Mouse (Mus musculus) hindbrain, embryonic 10.5 days (tissue): ENCODE results near the gene Trpm5. TPM values are rescaled to one million over a fixed set of nuclear protein-coding genes. Genes with fewer than 3 reads are reported as not detected.
A peak's percentile ranks its signal among the peaks of the same experiment; 100 is the strongest.

Experiments
- DNase-seq: peaks from one replicate; pipeline ENCODE4 v3.0.0-alpha.2; 2017; ENCODE audit warnings: low spot score
- H3K27ac ChIP-seq: fragments of 300-500 bp; sonication (generic); 2 replicates; pipeline ENCODE4 v1.5.1; 2016; ENCODE audit warnings: mild to moderate bottlenecking, moderate library complexity
- H3K27me3 ChIP-seq: fragments of 300-500 bp; sonication (generic); 2 replicates; pipeline ENCODE4 v1.6.1; 2016; ENCODE audit warnings: mild to moderate bottlenecking; ENCODE audit not compliant: poor library complexity, insufficient read depth, severe bottlenecking
- H3K36me3 ChIP-seq: fragments of 300-500 bp; sonication (generic); 2 replicates; pipeline ENCODE4 v1.6.1; 2016; ENCODE audit warnings: mild to moderate bottlenecking, moderate library complexity
- H3K4me1 ChIP-seq: fragments of 300-500 bp; sonication (generic); replicated peaks from 2 replicates; pipeline ENCODE4 v1.6.1; 2016; ENCODE audit warnings: mild to moderate bottlenecking
- H3K4me3 ChIP-seq: fragments of 300-500 bp; sonication (generic); 2 replicates; pipeline ENCODE4 v1.5.1; 2016; ENCODE audit warnings: mild to moderate bottlenecking, moderate library complexity
- H3K9me3 ChIP-seq: fragments of 300-500 bp; sonication (generic); 2 replicates; pipeline ENCODE4 v1.6.1; 2016; ENCODE audit warnings: mild to moderate bottlenecking, moderate library complexity
- WGBS: fragments of 180-500 bp; shearing (Covaris S2); methylation state at CpG from one replicate; pipeline ENCODE4 v1.1.7; 2016; 5-methylcytosine and 5-hydroxymethylcytosine counted together
- polyA plus RNA-seq: library from polyadenylated mRNA; unstranded; fragments of >200 nt; fragmentation: Nextera tagmentation; extraction: Ambion mirVana; gene quantifications from 2 replicates; pipeline ENCODE4 v1.2.1, GENCODE M21; 2016

The Trpm5 gene
- polyA plus RNA-seq, 1 experiment from 2014 or later = 0.55 TPM

DNA sequence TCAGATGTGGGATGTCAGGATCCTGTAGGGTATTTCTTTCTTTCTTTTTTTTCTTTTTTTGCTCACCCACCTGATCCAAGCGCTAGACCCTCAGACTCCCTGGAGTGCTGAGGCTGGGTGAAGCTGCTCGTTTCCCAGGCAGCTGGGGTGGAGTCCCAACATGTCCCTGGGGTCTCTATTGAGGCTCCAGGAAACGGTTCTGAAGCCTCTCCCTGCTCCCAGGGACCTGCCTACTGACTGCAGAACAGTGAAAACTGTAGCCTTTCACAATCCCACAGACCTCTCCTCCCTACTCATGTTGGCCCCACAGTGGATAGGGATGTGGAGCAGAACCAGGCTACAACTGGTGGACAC is 39.9 kb downstream of the Trpm5 start:
- H3K4me3 ChIP-seq = peak overlapping the region; percentile 95
- WGBS = 53% methylated on average over 3 of the region's 3 CpGs
- H3K36me3 ChIP-seq = peaks cover 36% of the 10 kb centered on the region
- H3K9me3 ChIP-seq = no peaks in the 10 kb centered on the region
- peak overlapping the region; percentile 42; the same call in 1 of the 2 replicates for H3K27ac ChIP-seq
- no peaks in the 10 kb centered on the region; the same call in 1 of the 2 replicates for H3K27me3 ChIP-seq
- H3K4me1 ChIP-seq = peaks cover 70% of the 10 kb centered on the region
- DNase-seq = no peak

GRCm38 (mm10) chr7:143053961-143054611 is 40.4 kb downstream of the Trpm5 start:
- Histone ChIP-seq H3K36me3 (peaks cover 33% of the 10 kb centered on the region), H3K4me3 (peak overlapping the region; percentile 95), H3K4me1 (peaks cover 67% of the 10 kb centered on the region), H3K27ac (peak overlapping the region; percentile 95), H3K27me3 (no peaks in the 10 kb centered on the region; the same call in 1 of the 2 replicates), H3K9me3 (no peaks in the 10 kb centered on the region)
- WGBS = 75% methylated on average over 11 of the region's 11 CpGs
- DNase-seq = no peak

GRCm38 (mm10) chr7:143053008-143053899 is 41.2 kb downstream of the Trpm5 start:
- Histone ChIP-seq H3K4me1 (peaks cover 59% of the 10 kb centered on the region), H3K27me3 (no peaks in the 10 kb centered on the region; the same call in 1 of the 2 replicates), H3K9me3 (no peaks in the 10 kb centered on the region), H3K4me3 (peak overlapping the region; percentile 95), H3K27ac (peak overlapping the region; percentile 95), H3K36me3 (peaks cover 24% of the 10 kb centered on the region)
- DNase-seq = peak; percentile 73
- WGBS = under 1% methylated on average over 46 of the region's 46 CpGs

DNA sequence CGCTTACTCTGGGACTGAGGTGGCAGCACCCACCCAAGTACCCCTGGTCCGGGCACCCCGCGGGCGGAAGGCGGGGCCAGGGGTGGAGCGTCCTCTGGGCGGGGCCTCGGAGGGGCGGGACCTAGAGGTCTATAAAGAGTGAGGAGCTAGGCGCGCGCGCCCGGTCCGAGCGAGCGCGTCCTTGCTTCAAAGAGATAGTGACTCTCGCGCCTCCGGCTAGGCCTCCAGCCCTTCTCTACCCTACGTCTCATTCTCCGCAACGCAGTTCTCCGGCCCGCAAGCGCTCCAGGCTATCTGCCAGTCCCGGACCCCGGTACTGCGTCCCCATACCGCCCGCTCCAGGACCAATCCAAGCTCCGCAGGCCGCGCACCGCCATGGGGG is 41.8 kb downstream of the Trpm5 start, which contains the start of gene Cd81:
Gene Cd81 (plus strand): TSS at position 114 of the 382 bp plus-strand sequence.
- Histone ChIP-seq H3K36me3 (peaks cover 18% of the 10 kb centered on the region), H3K9me3 (no peaks in the 10 kb centered on the region), H3K27ac (peak within 1 kb of the TSS; percentile 95), H3K4me3 (peak within 1 kb of the TSS; percentile 95), H3K4me1 (peaks cover 53% of the 10 kb centered on the region), H3K27me3 (no peaks in the 10 kb centered on the region; the same call in 1 of the 2 replicates)
- peak; percentile 85 for DNase-seq
- under 1% methylated on average over 37 of the region's 37 CpGs for WGBS

- H3K9me3 ChIP-seq = no peaks in the 10 kb centered on the region
- H3K4me3 ChIP-seq = no peak overlapping the region
- H3K4me1 ChIP-seq = peaks cover 40% of the 10 kb centered on the region
- H3K27me3 ChIP-seq = no peaks in the 10 kb centered on the region; the same call in 1 of the 2 replicates
- no peak for DNase-seq
- WGBS = 69% methylated on average over 2 of the region's 2 CpGs
- no peak overlapping the region for H3K27ac ChIP-seq
- H3K36me3 ChIP-seq = peaks cover 5% of the 10 kb centered on the region
Measured at GRCm38 (mm10) chr7:143051316-143051715, 43.1 kb downstream of the Trpm5 start.

GRCm38 (mm10) chr7:143049841-143050816 is 44.3 kb downstream of the Trpm5 start:
- no peak for DNase-seq
- H3K27ac ChIP-seq = no peak overlapping the region
- H3K4me3 ChIP-seq = no peak overlapping the region
- WGBS = 91% methylated on average over 3 of the region's 3 CpGs
- H3K4me1 ChIP-seq = peaks cover 30% of the 10 kb centered on the region
- H3K36me3 ChIP-seq = no peaks in the 10 kb centered on the region
- no peaks in the 10 kb centered on the region; the same call in 1 of the 2 replicates for H3K27me3 ChIP-seq
- H3K9me3 ChIP-seq = no peaks in the 10 kb centered on the region

GRCm38 (mm10) chr7:143049331-143049730 is 45.1 kb downstream of the Trpm5 start:
- DNase-seq = no peak
- Histone ChIP-seq H3K9me3 (no peaks in the 10 kb centered on the region), H3K36me3 (no peaks in the 10 kb centered on the region), H3K27ac (no peak overlapping the region), H3K27me3 (no peaks in the 10 kb centered on the region; the same call in 1 of the 2 replicates), H3K4me3 (no peak overlapping the region), H3K4me1 (peaks cover 22% of the 10 kb centered on the region)
- 80% methylated on average over 3 of the region's 3 CpGs for WGBS

DNA sequence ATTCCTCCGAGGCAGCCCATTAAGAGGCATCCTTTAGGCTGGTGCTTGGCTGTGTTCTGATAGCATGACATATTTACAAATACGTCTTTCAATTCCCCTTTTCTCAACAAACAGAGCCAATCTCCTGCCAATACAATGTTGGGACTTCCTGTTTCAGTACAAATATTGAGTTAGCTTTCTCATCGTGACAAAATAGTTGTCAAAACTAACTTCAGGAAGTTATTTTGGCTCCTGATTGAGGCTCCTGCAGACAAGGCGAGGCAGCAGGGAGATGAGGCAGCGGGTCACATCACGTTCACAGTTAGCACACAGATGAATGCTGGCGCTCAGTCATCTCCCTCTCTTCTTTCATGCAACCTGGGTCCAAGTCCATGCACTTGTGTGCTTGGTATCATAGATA is 48.1 kb downstream of the Trpm5 start:
- Histone ChIP-seq H3K27me3 (no peaks in the 10 kb centered on the region; the same call in 1 of the 2 replicates), H3K9me3 (no peaks in the 10 kb centered on the region), H3K36me3 (no peaks in the 10 kb centered on the region), H3K4me1 (peaks cover 11% of the 10 kb centered on the region), H3K4me3 (no peak overlapping the region), H3K27ac (no peak overlapping the region)
- 84% methylated on average over 7 of the region's 7 CpGs for WGBS
- DNase-seq = no peak

DNA sequence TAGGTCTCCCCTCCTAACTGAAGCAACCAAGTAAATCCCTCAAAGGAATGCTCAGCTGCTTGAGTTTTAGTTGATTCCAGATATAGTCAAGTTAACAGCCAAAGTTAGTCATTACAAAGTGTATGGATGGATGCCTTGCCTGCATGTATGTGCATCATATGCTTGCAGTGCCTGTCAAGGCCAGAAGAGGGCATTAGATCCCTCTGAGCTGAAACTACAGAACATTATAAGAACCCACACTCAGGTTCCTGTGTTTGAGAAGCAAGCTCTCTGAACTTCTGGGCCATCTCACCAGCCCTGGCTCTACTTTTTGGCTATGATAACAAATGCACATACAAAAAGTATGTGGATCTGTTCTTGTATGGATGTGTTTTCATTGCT is 49.6 kb downstream of the Trpm5 start:
- H3K4me1 ChIP-seq = peaks cover 11% of the 10 kb centered on the region
- no peaks in the 10 kb centered on the region for H3K9me3 ChIP-seq
- no peaks in the 10 kb centered on the region for H3K36me3 ChIP-seq
- no peak for DNase-seq
- H3K27ac ChIP-seq = no peak overlapping the region
- H3K4me3 ChIP-seq = no peak overlapping the region
- H3K27me3 ChIP-seq = no peaks in the 10 kb centered on the region

DNA sequence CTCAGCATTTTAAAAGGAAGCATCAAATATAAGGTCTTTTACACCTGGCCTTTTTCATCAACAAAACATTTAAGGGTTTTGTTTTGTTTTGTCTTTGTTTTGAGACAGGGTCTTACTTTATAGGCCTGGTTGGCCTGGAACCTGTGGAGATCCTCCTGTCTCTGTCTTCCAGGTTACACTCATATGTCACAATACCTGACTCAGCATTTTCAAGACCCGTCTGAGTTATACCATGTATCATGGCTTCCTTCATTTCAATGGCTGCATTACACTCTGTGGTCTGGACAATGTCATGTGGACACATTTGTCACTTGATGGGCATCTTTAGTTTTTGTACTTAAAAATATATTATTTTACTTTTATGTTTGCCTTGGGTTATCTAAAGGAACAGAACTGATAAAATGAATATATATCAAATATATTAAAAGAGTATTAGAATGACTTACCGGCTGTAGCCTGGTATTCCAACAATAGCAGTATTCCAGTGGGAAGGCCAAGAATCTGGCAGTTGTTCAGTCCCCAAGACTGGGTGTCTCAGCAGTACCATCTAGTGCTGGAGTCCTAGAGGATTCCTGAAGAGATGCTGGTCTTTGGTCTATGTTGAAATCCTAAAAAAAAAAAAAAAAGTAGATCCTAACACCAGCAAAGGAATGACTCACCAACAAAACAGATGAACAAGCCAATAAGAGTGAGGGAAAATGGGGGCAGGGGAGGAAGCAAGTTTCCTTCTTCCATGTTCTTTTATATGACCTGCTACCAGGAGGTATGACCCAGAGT is 50.2 kb downstream of the Trpm5 start:
- no peak overlapping the region for H3K4me3 ChIP-seq
- no peaks in the 10 kb centered on the region for H3K9me3 ChIP-seq
- H3K36me3 ChIP-seq = no peaks in the 10 kb centered on the region
- no peaks in the 10 kb centered on the region for H3K27me3 ChIP-seq
- WGBS = 92% methylated on average over 2 of the region's 2 CpGs
- no peak for DNase-seq
- peaks cover 11% of the 10 kb centered on the region for H3K4me1 ChIP-seq
- no peak overlapping the region for H3K27ac ChIP-seq

- Histone ChIP-seq H3K27me3 (no peaks in the 10 kb centered on the region), H3K4me3 (no peak overlapping the region), H3K27ac (0 out of 2 replicates have a peak overlapping the region, but pooled peaks have one; percentile 16), H3K4me1 (peaks cover 11% of the 10 kb centered on the region), H3K36me3 (no peaks in the 10 kb centered on the region), H3K9me3 (no peaks in the 10 kb centered on the region)
- 94% methylated on average over 3 of the region's 3 CpGs for WGBS
- no peak for DNase-seq
Measured at GRCm38 (mm10) chr7:143042897-143043300, 51.5 kb downstream of the Trpm5 start.
